Mouse (Mus musculus): ENCODE measurements at regions not wholly inside any gene's neighbourhood (a gene's known extent, or its start where the extent isn't known, plus 50 kb on each side); places are given as distances from the start of the nearest gene placed in this dataset.

DNA sequence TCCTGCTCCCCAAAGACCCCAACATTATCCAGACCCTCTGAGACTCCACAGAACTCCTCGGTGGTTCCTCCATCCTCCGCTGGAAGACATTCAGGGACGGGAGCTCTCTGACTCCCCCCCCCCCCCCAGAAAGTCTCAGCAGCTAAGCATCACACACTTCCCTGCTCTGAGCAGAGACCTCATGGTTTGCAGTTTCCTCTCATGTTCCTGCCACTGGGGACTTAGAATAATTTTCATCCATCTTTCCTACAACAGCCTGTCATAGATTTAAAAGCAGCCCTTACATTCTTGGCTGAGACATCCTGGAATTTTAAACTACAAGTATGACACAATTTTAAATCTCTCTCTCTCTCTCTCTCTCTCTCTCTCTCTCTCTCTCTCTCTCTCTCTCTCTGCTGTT lies 69.2 kb downstream of the Gpr65 start:
- DNase-seq: no peak

DNA sequence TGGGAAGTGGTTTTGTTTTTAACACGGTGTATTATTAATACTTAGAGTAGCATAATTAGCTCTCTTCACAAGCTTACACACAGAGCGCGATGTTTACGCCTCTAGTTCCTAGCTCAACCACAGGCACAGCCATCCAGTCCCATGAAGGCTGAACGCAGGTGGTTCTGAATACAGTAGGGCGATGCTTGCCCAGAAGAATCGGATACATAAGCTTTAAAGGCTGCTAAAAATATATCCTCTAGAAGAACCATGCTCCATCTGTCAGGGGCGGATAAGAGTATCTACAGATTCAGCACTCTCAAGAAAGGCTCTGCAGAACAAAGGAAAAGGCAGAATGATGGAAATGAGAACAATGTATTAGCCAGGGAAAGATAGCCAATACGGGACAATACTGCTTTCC lies 71.1 kb downstream of the Gpr65 start:
- no peak for DNase-seq

- no peak for DNase-seq
These were observed 73.7 kb downstream of the Gpr65 start for GRCm38 (mm10) chr12:98342158-98342557.

- no peak for DNase-seq
These were observed 75.2 kb downstream of the Gpr65 start for GRCm38 (mm10) chr12:98343653-98344052.

- DNase-seq: no peak
These were observed 78.6 kb downstream of the Gpr65 start for GRCm38 (mm10) chr12:98347056-98347455.

DNA sequence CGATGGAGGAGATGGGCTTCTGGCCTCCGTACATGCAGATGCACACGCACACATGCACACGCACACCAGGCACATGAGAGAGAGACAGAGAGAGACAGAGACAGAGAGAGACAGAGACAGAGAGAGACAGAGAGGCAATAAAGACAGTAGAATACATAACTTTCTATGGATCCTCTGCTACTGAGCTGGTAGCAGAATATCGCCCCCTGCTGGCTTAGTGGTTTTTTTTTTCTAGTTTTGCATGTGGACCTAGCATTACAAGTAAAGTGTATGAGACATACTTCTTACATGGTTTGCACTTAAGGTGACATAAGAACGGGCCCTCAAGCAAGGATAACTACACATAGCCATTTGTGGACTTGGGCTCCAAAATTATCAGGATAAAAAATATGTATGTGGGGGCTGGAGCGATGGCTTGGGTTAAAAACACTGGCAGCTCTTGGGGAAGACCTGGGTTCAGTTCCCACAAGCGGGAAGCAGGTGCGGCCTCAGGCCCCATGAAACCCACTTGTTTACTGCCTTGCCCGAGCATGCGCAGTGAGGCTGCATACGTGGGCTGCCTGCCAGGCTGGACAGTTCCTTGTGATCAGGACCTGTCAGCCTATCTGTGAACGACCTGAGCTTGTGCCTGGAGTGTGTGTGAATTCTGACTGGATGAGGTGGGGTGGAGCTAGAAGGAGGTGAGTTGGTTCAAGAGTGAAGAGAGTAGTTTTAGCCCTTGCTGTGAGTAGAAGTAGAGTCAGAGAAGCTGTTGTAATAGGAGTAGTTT lies 79.3 kb downstream of the Gpr65 start:
- DNase-seq: peak; percentile 80

DNA sequence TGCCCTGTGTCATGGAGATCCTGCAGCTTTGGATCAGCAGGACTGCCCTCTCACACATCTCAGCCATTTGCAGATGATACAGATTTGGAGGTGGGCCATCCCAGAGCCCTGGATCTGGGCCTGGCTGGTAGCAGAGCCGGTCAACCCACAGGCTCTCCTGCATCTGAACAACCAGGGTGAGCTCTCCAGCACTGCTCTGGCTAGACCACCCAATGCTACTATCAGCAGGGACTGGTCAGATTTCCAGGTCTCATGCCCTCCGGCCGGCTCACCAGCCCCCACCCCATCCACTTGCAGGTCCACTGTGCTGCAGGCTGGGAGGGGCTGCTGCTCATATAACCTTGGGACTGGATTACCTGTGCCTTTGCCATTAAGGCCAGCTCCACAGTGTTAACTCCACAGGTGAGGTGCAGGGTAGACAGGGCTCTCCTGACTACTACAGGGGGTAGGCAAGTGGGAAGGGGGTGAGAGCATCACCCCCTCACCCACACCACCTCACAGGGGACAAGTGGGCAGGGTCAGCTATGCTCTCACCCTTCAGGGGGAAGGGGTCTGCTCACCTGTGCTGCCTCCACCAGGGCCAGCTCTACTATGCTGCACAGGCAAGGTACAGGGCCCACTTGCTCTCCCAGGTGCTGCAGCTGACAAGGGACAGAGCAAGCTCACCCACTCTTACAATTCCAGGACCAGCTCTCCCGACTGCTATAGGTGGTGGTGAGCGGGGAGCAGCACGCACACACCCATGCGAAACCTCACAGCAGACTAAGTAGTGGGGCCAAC lies 81.6 kb downstream of the Gpr65 start:
- no peak for DNase-seq

GRCm38 (mm10) chr12:98352401-98352800 lies 84.0 kb downstream of the Gpr65 start:
- DNase-seq: no peak

DNA sequence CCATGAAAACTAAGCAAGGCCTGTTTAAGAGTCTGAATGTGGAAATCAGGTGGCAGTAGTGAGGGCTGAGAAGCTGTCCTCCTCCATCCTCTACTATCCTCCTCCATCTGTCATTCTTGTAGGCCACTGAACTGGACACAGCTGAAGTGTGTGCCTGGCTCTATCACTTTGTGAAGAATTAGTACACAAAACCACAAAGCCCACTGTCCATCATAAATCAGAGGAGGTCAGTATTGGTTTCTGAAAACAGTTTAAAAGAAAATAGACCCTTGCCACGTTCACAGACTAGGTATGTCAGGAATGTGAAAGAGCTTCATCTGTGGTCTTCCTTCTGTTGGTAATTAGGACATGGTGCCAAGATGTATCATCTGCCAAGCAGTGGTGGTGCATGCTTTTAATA lies 86.1 kb downstream of the Gpr65 start:
- no peak for DNase-seq

DNA sequence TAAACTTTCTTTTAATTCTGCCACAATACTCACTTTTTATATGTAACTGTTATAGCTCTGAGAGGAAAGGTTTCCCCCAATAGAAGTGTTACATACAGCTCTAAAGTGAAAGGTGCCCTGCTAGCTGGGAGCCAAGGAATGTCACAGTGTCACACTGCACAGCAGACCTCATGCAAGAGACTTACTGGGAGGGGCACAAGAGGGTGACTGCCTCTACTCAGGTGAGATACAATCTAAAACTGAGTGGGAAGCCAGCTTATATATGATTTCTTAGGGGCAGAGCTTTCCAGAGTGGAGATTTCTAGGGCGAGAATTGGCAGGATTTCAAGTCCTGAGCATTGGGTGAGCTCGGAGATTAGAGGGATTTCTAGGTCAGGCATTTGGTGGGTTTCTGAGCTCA lies 99.1 kb downstream of the Gpr65 start:
- DNase-seq: no peak

DNA sequence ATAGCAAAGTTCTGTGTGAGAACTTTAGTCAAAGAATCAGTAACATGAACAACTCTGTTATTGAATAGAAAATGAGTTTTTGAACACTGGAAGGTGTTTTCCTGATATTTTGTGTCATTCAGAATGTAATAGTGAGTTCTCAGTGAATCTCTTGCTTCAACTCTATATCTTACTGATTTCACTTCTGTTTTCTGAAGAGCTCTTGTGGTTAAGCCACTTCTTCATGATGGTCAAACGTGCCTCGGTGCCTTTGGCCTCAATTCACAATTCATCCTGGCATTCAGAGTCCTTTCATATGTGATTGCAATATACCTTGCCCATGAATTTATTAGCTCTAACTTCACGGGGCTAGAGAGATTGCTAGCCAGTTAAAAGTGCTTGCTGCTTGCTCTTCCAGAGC lies 102.3 kb downstream of the Gpr65 start:
- no peak for DNase-seq

- no peak for DNase-seq
These were observed 106.9 kb downstream of the Gpr65 start for GRCm38 (mm10) chr12:98375214-98375910.

All from cerebellum, adult 8-10 months (tissue).